Mouse (Mus musculus) heart, embryonic 16.5 days (tissue): ENCODE measurements around the gene Gm38392. TPM values are rescaled to one million over a fixed set of nuclear protein-coding genes. Genes with fewer than 3 reads are reported as not detected.
A peak's percentile ranks its signal among the peaks of the same experiment; 100 is the strongest.

Experiments used
- ATAC-seq: fragments of 200-750 bp; cut with Nextera tagmentation; replicated peaks from 2 replicates; pipeline ENCODE4 v1.8.0; 2017; ENCODE audit warnings: moderate number of reproducible peaks; ENCODE audit not compliant: insufficient read depth, low FRiP score; ENCODE audit errors: extremely low read depth
- H3K27ac ChIP-seq: fragments of 300-500 bp; sonication (generic); 2 replicates; pipeline ENCODE4 v1.5.1; 2014; ENCODE audit warnings: mild to moderate bottlenecking, low read length, control low read depth, moderate library complexity
- H3K27me3 ChIP-seq: fragments of 300-500 bp; sonication (generic); 2 replicates; pipeline ENCODE4 v1.6.1; 2014; ENCODE audit warnings: low read length, mixed read lengths; ENCODE audit not compliant: control insufficient read depth, insufficient read depth
- H3K36me3 ChIP-seq: fragments of 300-500 bp; sonication (generic); 2 replicates; pipeline ENCODE4 v1.6.1; 2014; ENCODE audit not compliant: control insufficient read depth, insufficient read depth
- H3K4me1 ChIP-seq: fragments of 300-500 bp; sonication (generic); 2 replicates; pipeline ENCODE4 v1.6.1; 2014; ENCODE audit warnings: low read length, mixed read lengths; ENCODE audit not compliant: control insufficient read depth, insufficient read depth
- H3K4me2 ChIP-seq: fragments of 300-500 bp; sonication (generic); 2 replicates; pipeline ENCODE4 v1.6.1; 2014; ENCODE audit warnings: low read depth, mild to moderate bottlenecking, control low read depth, low read length
- H3K4me3 ChIP-seq: fragments of 300-500 bp; sonication (generic); 2 replicates; pipeline ENCODE4 v1.5.1; 2014; ENCODE audit warnings: mild to moderate bottlenecking, control low read depth, low read length
- H3K9ac ChIP-seq: fragments of 300-500 bp; sonication (generic); 2 replicates; pipeline ENCODE4 v1.6.1; 2014; ENCODE audit warnings: low read length, control low read depth
- H3K9me3 ChIP-seq: fragments of 300-500 bp; sonication (generic); replicated peaks from 2 replicates; pipeline ENCODE4 v1.6.1; 2016; ENCODE audit warnings: low read length; ENCODE audit not compliant: control insufficient read depth
- WGBS: fragments of 180-500 bp; shearing (Covaris S2); extraction: QIAGEN DNeasy Blood & Tissue Kit; methylation state at CpG from one replicate; pipeline ENCODE4 v1.1.7; 2014; 5-methylcytosine and 5-hydroxymethylcytosine counted together
- polyA plus RNA-seq: library from polyadenylated mRNA; unstranded; fragments of >200 nt; fragmentation: Nextera tagmentation; extraction: Ambion mirVana; gene quantifications from 2 replicates; pipeline ENCODE4 v1.2.1, GENCODE M21; 2015

Gene Gm38392
- polyA plus RNA-seq, 1 experiment from 2014 or later: not detected

DNA sequence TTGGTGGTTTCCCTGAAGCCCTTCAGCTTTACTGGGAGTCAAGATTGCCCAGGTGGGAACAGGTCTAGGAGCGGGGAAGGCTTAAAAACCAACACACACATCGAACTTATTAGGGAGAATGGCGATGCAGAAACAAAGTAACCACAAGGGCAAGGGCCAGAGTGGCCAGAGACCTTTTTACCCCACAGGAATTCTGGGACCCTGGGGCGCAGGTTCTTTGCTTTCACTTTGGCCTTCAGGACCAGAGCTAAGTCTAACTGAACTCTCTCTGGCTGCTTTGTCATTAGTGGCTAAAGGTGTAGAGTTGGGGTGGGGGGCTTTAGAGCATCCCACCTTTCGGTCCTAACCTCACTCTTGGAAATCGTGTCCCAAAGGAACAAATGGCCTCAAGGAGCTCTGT is 70.9 kb downstream of the Gm38392 start:
- H3K27ac ChIP-seq: no peak overlapping the region
- H3K36me3 ChIP-seq: no peaks in the 10 kb centered on the region
- peaks cover 11% of the 10 kb centered on the region for H3K4me1 ChIP-seq
- peaks cover 87% of the 10 kb centered on the region for H3K27me3 ChIP-seq
- WGBS: 4% methylated on average over 6 of the region's 6 CpGs
- no peak for ATAC-seq
- no peaks in the 10 kb centered on the region for H3K9me3 ChIP-seq
- peak overlapping the region; percentile 45 for H3K4me3 ChIP-seq
- peak overlapping the region; percentile 60 for H3K4me2 ChIP-seq
- H3K9ac ChIP-seq: no peak overlapping the region

DNA sequence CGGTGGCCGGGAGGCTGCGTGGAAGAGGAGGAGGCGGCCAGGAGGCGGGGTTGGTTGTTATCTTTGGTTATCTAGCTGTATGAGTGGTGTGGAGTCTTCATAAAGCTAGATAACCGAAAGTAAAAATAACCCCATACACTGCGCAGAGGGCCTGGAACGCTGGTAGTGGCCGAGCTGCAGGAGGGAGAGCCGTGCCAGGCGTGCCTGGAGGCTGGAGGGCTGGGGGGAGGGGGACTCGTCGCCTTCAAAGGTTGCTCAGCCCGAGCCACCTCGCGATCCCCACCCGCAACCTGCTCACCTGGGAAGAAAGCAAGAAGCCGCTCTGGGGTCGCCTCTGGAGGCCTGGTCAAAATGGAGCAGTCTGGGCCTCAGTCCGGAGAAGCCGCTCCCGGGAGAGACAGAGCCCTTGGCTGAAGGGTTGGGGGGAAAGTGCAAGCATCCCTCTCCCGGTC is 71.4 kb downstream of the Gm38392 start:
- under 1% methylated on average over 23 of the region's 23 CpGs for WGBS
- H3K4me1 ChIP-seq: peaks cover 11% of the 10 kb centered on the region
- H3K4me2 ChIP-seq: peak overlapping the region; percentile 60
- ATAC-seq: no peak
- H3K9ac ChIP-seq: no peak overlapping the region
- no peaks in the 10 kb centered on the region for H3K36me3 ChIP-seq
- H3K9me3 ChIP-seq: no peaks in the 10 kb centered on the region
- H3K27me3 ChIP-seq: peaks cover 90% of the 10 kb centered on the region
- no peak overlapping the region for H3K27ac ChIP-seq
- peak overlapping the region; percentile 45 for H3K4me3 ChIP-seq

DNA sequence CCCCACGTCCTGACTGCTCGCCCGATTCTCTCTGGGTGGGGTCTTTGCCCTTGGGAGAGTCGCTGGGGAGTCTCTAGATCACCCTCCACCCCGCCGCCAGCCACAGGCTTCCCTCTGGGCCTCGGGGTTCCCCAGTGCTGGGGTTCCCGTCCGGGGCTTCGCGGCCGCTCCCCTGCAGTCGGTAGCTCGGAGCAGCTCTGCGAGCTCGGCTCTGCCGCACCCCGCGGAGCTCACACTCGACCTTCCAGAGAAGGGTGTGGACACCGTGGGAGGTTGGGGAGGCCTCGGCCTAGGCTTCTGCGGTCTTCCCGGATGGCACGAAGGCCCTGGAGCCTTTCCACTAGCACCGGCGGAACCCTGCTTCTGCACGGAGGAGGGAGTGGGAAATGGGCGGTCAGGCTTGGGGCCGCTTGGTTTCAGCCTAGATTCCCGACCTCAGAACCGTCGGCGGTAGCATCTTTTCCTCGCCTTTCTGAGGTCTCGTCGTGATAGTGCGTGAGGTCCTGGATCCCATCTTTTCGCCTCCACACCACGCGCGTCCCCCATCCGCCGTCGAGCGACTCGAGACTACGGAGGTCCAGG is 71.9 kb downstream of the Gm38392 start:
- H3K36me3 ChIP-seq: no peaks in the 10 kb centered on the region
- no peak for ATAC-seq

DNA sequence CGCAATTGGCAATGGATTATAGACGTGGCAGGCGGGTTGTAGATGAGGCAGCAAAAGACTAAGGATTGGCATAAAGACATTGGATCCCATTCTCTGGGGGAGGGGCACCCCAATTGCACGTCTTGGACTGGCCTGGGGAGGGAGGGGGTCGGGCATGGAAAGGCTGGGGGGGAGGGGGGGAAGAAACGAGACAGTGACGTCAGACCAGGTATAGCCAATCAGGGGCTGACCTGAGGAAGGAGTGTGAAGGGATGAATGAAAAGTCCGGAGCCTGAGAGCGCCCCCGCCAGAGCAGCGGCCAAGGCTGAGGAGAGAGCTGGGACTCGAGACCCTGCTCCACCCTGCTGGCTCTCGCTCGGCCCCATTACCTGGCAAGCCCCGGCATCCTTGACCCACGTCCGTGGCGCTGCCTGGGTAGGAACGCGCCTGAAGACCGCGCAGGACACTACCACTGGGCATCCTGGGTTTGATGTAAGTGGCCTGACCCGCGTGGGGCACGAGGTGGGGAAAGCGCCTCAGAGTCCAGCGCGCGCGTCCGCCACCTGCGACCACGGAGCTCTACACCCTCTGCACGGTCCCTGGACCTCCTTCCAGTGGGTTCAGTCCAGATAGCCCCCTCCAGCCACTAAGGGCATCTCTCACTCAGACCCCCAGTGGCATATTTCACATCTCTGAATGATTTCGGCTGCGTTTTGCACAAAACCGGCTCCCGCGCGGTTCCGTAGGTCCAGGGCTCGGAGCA is 72.6 kb downstream of the Gm38392 start:
- WGBS: 2% methylated on average over 42 of the region's 42 CpGs
- no peaks in the 10 kb centered on the region for H3K9me3 ChIP-seq
- H3K36me3 ChIP-seq: no peaks in the 10 kb centered on the region
- no peak for ATAC-seq
- peak overlapping the region; percentile 45 for H3K4me3 ChIP-seq
- peak overlapping the region; percentile 60 for H3K4me2 ChIP-seq
- H3K9ac ChIP-seq: no peak overlapping the region
- no peak overlapping the region for H3K27ac ChIP-seq
- peaks cover 11% of the 10 kb centered on the region for H3K4me1 ChIP-seq
- H3K27me3 ChIP-seq: peaks cover 90% of the 10 kb centered on the region

More for the DNA sequence above, 71.9 kb downstream of the Gm38392 start:
- peak overlapping the region; percentile 60 for H3K4me2 ChIP-seq
- no peaks in the 10 kb centered on the region for H3K9me3 ChIP-seq
- H3K9ac ChIP-seq: peak overlapping the region; percentile 6; the same call in 1 of the 2 replicates
- peak overlapping the region; percentile 45 for H3K4me3 ChIP-seq
- WGBS: 1% methylated on average over 48 of the region's 48 CpGs
- peaks cover 11% of the 10 kb centered on the region for H3K4me1 ChIP-seq
- H3K27me3 ChIP-seq: peaks cover 90% of the 10 kb centered on the region
- H3K27ac ChIP-seq: no peak overlapping the region

DNA sequence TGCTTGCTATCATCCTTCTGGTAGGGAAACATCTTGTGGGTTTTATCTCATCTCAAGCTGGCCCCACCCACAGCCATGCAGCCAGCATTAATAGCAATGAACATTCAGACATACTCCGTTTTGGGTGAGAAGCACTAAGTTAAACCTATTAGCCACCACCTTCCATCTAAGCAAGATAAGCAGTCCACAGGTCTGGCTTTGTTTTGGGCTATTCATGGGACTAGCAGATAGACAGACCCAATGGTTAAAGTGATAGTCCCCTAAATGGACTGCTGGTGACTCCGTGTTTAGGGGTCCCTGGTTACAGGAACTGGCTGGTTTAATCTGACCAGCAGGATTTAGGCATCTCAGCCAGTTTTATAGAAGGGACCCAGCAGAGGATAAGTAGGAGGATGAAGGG is 74.0 kb downstream of the Gm38392 start:
- Histone ChIP-seq H3K27me3 (peaks cover 93% of the 10 kb centered on the region), H3K4me1 (peaks cover 11% of the 10 kb centered on the region), H3K4me3 (no peak overlapping the region), H3K4me2 (no peak overlapping the region), H3K27ac (no peak overlapping the region), H3K9me3 (no peaks in the 10 kb centered on the region), H3K36me3 (no peaks in the 10 kb centered on the region), H3K9ac (no peak overlapping the region)
- WGBS: 4% methylated on average over 2 of the region's 2 CpGs
- no peak for ATAC-seq

DNA sequence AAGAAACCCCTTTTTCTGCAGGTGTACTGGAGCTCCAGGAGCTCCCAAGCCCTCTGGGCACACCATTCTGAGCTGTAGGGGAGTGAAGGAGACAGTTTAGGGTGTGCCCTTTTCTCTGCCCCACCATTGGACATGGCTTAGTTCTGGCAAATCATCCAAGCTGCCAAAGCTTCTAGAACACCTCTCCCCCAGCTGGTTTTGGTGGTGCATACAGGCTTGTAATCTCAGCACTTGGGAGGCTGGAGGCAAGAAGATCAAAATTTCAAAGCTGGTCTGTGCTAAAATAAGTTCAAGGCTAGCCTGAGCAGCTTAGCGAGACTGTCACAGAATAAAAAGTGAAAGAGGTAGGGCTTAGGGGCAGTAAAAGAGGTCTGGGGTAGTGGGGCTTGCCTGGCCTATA is 74.7 kb downstream of the Gm38392 start:
- Histone ChIP-seq H3K27ac (no peak overlapping the region), H3K36me3 (no peaks in the 10 kb centered on the region), H3K4me1 (peaks cover 11% of the 10 kb centered on the region), H3K4me2 (no peak overlapping the region), H3K4me3 (no peak overlapping the region), H3K9ac (no peak overlapping the region), H3K9me3 (no peaks in the 10 kb centered on the region), H3K27me3 (peaks cover 95% of the 10 kb centered on the region)
- no peak for ATAC-seq
- 9% methylated on average over 1 of the region's 1 CpGs for WGBS

DNA sequence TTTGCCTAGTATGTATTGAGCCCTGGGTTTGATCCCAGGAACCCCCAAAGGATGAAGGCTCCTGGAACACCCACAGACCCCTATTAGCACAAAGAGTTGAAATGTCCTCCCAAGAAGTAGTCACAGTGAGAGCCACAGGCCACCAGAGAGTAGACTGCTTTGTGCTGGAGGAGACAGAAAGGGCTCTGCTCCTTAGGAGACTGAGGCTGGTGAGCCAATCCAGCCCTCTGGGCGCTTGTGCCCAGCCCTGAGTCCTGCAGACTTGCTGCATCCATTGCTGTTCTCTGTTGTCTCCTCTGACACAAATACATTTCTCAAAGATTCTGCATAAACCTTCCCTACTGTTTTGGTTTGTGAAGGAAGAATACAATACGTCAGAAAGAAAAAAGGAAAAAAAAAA is 76.1 kb downstream of the Gm38392 start:
- H3K4me2 ChIP-seq: no peak overlapping the region
- ATAC-seq: no peak
- H3K27ac ChIP-seq: no peak overlapping the region
- no peak overlapping the region for H3K9ac ChIP-seq
- H3K9me3 ChIP-seq: no peaks in the 10 kb centered on the region
- H3K4me1 ChIP-seq: peaks cover 11% of the 10 kb centered on the region
- WGBS: 18% methylated on average over 2 of the region's 2 CpGs
- H3K4me3 ChIP-seq: no peak overlapping the region
- peaks cover 95% of the 10 kb centered on the region for H3K27me3 ChIP-seq
- H3K36me3 ChIP-seq: no peaks in the 10 kb centered on the region

DNA sequence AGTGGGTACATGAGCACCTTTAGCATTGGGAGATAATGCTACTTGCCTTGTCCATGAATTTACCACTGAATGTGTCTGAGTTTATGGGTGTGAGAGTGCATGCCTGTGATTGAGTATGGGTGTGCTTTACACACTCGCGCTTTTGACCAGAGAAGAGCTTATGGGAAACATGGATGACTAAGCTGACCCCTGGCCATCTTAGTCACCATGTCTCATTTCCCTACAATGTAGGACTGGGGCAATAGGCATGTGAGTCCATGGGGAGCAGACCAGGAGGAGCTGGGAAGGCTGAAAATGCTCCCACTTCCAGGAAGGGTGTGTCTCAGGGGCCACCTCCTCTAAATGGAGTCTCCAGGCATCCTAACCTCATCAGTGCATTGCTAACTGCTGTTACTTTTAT is 76.9 kb downstream of the Gm38392 start:
- Histone ChIP-seq H3K4me3 (no peak overlapping the region), H3K27me3 (peaks cover 96% of the 10 kb centered on the region), H3K4me1 (peaks cover 8% of the 10 kb centered on the region), H3K4me2 (no peak overlapping the region), H3K9me3 (no peaks in the 10 kb centered on the region), H3K36me3 (no peaks in the 10 kb centered on the region), H3K27ac (no peak overlapping the region), H3K9ac (no peak overlapping the region)
- WGBS: 29% methylated on average over 2 of the region's 2 CpGs
- ATAC-seq: no peak

DNA sequence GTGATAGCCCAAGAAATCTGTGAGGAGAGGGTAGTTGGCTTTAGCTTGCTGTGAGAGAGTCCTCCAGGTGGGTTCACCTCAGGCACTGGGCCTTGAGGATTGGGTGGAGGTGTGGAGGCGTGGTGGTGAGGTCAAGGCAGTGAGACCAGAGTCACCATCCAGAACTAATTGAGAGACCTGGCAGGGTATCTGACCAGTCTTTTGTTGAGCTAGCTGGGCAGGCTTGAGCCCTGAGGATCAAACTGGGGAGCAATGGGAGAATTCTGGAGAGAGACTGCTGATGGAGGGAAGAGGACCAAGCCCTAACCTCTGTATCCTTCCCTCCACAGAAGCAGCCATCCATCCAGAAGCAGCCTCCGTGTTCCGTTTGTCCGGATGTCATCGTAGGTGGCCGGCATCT is 77.7 kb downstream of the Gm38392 start:
- 2% methylated on average over 6 of the region's 6 CpGs for WGBS
- no peak overlapping the region for H3K4me2 ChIP-seq
- no peak overlapping the region for H3K4me3 ChIP-seq
- peaks cover 96% of the 10 kb centered on the region for H3K27me3 ChIP-seq
- no peak overlapping the region for H3K9ac ChIP-seq
- no peaks in the 10 kb centered on the region for H3K36me3 ChIP-seq
- peaks cover 1% of the 10 kb centered on the region; the same call in 1 of the 2 replicates for H3K4me1 ChIP-seq
- H3K9me3 ChIP-seq: no peaks in the 10 kb centered on the region
- no peak for ATAC-seq
- no peak overlapping the region for H3K27ac ChIP-seq
